ENCODE assay signal across 8 mouse cellular contexts in genomic region chr3:85573216-85573863, GRCm38 (mm10). TPM values are rescaled to one million over a fixed set of nuclear protein-coding genes. Genes with fewer than 3 reads are reported as not detected.
A peak's percentile ranks its signal among the peaks of the same experiment; 100 is the strongest.
DNase-seq lines count a peak whose midpoint lies in the region; ATAC-seq and TF ChIP-seq lines count a peak whose summit lies in the region.

No protein-coding gene starts in this region.

- no peak for DNase-seq in spleen, adult 2 months (ENCODE audit: low read depth in 1 of 2, low spot score in 2 of 2)
- DNase-seq in spleen, adult 12 weeks (ENCODE audit: low spot score) = no peak
- no peak for DNase-seq in left cerebral cortex, adult 11 months (ENCODE audit: low spot score)

- H3K9ac ChIP-seq in forebrain, embryonic 13.5 days = no peak overlapping the region
- H3K9ac ChIP-seq in liver, embryonic 12.5 days = peak overlapping the region; percentile 65
- peak overlapping the region; percentile 68 for H3K9ac ChIP-seq in stomach, embryonic 16.5 days (ENCODE audit: low read length)

- no peak for TF ChIP-seq CTCF in spleen, adult 2 months (IDR thresholded peaks at IDR 0.05; ENCODE audit: extremely low read depth, insufficient read depth, insufficient read length, insufficient replicate concordance)

- WGBS in spleen, adult 2 months = 19% methylated on average over 6 of the region's 6 CpGs
- WGBS in forebrain, embryonic 13.5 days = 22% methylated on average over 6 of the region's 6 CpGs
- WGBS in liver, embryonic 12.5 days (ENCODE audit: insufficient replicate concordance) = 16% methylated on average over 6 of the region's 6 CpGs
- WGBS in stomach, embryonic 16.5 days = 19% methylated on average over 6 of the region's 6 CpGs

- H3K27me3 ChIP-seq in spleen, adult 2 months (ENCODE audit: control insufficient read depth, insufficient read depth, low read length) = no peaks in the 10 kb centered on the region
- H3K27me3 ChIP-seq in forebrain, embryonic 13.5 days = no peaks in the 10 kb centered on the region
- H3K27me3 ChIP-seq in liver, embryonic 12.5 days (replicated peaks) = no peaks in the 10 kb centered on the region
- no peaks in the 10 kb centered on the region for H3K27me3 ChIP-seq in stomach, embryonic 16.5 days (ENCODE audit: control insufficient read depth, insufficient read depth, low read length)

- no peak overlapping the region for H3K27ac ChIP-seq in spleen, adult 2 months (ENCODE audit: insufficient read depth, low read length)
- no peak overlapping the region for H3K27ac ChIP-seq in forebrain, embryonic 13.5 days
- 0 out of 2 replicates have a peak overlapping the region, but pooled peaks have one; percentile 61 for H3K27ac ChIP-seq in liver, embryonic 12.5 days
- no peak overlapping the region for H3K27ac ChIP-seq in stomach, embryonic 16.5 days (ENCODE audit: low read length)

- no peaks in the 10 kb centered on the region for H3K9me3 ChIP-seq in forebrain, embryonic 13.5 days (replicated peaks)
- no peaks in the 10 kb centered on the region for H3K9me3 ChIP-seq in liver, embryonic 12.5 days (replicated peaks)
- H3K9me3 ChIP-seq in stomach, embryonic 16.5 days (replicated peaks; ENCODE audit: control insufficient read depth, low read length) = no peaks in the 10 kb centered on the region

- TF ChIP-seq POLR2A in spleen, adult 2 months (IDR thresholded peaks at IDR 0.05; ENCODE audit: low read depth, low read length) = no peak

- H3K36me3 ChIP-seq in spleen, adult 2 months (ENCODE audit: control insufficient read depth, insufficient read depth, low read length) = peaks cover 4% of the 10 kb centered on the region; the same call in 1 of the 2 replicates
- H3K36me3 ChIP-seq in forebrain, embryonic 13.5 days (ENCODE audit: poor library complexity, severe bottlenecking) = no peaks in the 10 kb centered on the region
- peaks cover 12% of the 10 kb centered on the region; the same call in 1 of the 2 replicates for H3K36me3 ChIP-seq in liver, embryonic 12.5 days
- no peaks in the 10 kb centered on the region for H3K36me3 ChIP-seq in stomach, embryonic 16.5 days (ENCODE audit: control insufficient read depth, insufficient read depth, low read length)

- peaks cover 3% of the 10 kb centered on the region; the same call in 1 of the 2 replicates for H3K4me1 ChIP-seq in spleen, adult 2 months (ENCODE audit: control insufficient read depth, insufficient read depth, insufficient read length)
- H3K4me1 ChIP-seq in forebrain, embryonic 13.5 days = peaks cover 4% of the 10 kb centered on the region; the same call in 1 of the 2 replicates
- peaks cover 14% of the 10 kb centered on the region for H3K4me1 ChIP-seq in liver, embryonic 12.5 days
- H3K4me1 ChIP-seq in stomach, embryonic 16.5 days (ENCODE audit: control insufficient read depth, insufficient read depth, low read length) = 0 out of 2 replicates have a peak, but pooled peaks cover 2% of the 10 kb centered on the region

- ATAC-seq in forebrain, embryonic 13.5 days = no peak
- peak; percentile 18 for ATAC-seq in liver, embryonic 12.5 days
- ATAC-seq in stomach, embryonic 16.5 days (ENCODE audit: insufficient read depth, low FRiP score) = no peak
- no peak for ATAC-seq in monocyte, adult 5-6 weeks (replicated peaks; ENCODE audit: insufficient number of reproducible peaks, low FRiP score, low TSS enrichment, poor library complexity, severe bottlenecking)
- no peak for ATAC-seq in megakaryocyte-erythroid progenitor cell, adult 5-6 weeks (replicated peaks; ENCODE audit: low FRiP score, low TSS enrichment, poor library complexity, severe bottlenecking)

- H3K4me3 ChIP-seq in spleen, adult 2 months (ENCODE audit: extremely low read depth, insufficient read depth, insufficient read length) = 0 out of 2 replicates have a peak overlapping the region, but pooled peaks have one; percentile 16
- peak overlapping the region; percentile 75 for H3K4me3 ChIP-seq in forebrain, embryonic 13.5 days
- H3K4me3 ChIP-seq in liver, embryonic 12.5 days = peak overlapping the region; percentile 79
- peak overlapping the region; percentile 96 for H3K4me3 ChIP-seq in stomach, embryonic 16.5 days (replicated peaks; ENCODE audit: low read length)

- H3K4me2 ChIP-seq in forebrain, embryonic 13.5 days = peak overlapping the region; percentile 83
- H3K4me2 ChIP-seq in liver, embryonic 12.5 days = peak overlapping the region; percentile 78
- peak overlapping the region; percentile 64 for H3K4me2 ChIP-seq in stomach, embryonic 16.5 days (ENCODE audit: low read depth, low read length)

RNA-seq across cellular contexts. Expression of gene Gatb, which starts 0.6 kb away (rescaled TPM):
- 2.0 and 2.6 TPM in 2 replicates for polyA plus RNA-seq in spleen, adult 2 months (2012; rRNA removed)
- 20.4 and 23.0 TPM in 2 replicates for polyA plus RNA-seq in forebrain, embryonic 13.5 days (2015; fragmentation: Nextera tagmentation; extraction: Ambion mirVana)
- polyA plus RNA-seq in liver, embryonic 12.5 days (2016; fragmentation: Nextera tagmentation; extraction: Ambion mirVana) = 22.9 and 24.5 TPM in 2 replicates
- polyA plus RNA-seq in stomach, embryonic 16.5 days (2015; fragmentation: Nextera tagmentation; extraction: Ambion mirVana) = 24.2 and 25.1 TPM in 2 replicates
- total RNA-seq in monocyte, adult 5-6 weeks (2017) = 2.3 to 7.2 TPM (median 4.9 TPM) in 3 replicates
- total RNA-seq in megakaryocyte-erythroid progenitor cell, adult 5-6 weeks (2014; fragmentation: Nextera tagmentation) = 9.1 and 12.7 TPM in 2 replicates
- total RNA-seq in megakaryocyte-erythroid progenitor cell, adult 5-6 weeks (2017) = 8.4 and 11.4 TPM in 2 replicates

Comparison
In these comparisons a context has a peak if more than half of its experiments do, and no peak if none do; other contexts are left out.
1. H3K4me3 ChIP-seq: peak in every context shown above with its lines; median percentile 96 in stomach, embryonic 16.5 days; 79 in liver, embryonic 12.5 days; 75 in forebrain, embryonic 13.5 days; 16 in spleen, adult 2 months.